Mouse (Mus musculus) testis, adult 2 months (tissue): ENCODE results near the gene Cpne9.

Source experiments
- CTCF ChIP-seq: fragments of 200-500 bp; IDR thresholded peaks from 2 replicates; pipeline ENCODE4 v1.5.1; 2012; ENCODE audit warnings: low read depth, mild to moderate bottlenecking, inconsistent platforms, low read length, moderate library complexity; ENCODE audit not compliant: control insufficient read depth, insufficient read depth, insufficient replicate concordance
- POLR2A ChIP-seq: fragments of 200-500 bp; IDR thresholded peaks from 2 replicates; pipeline ENCODE4 v1.6.1; 2012; ENCODE audit warnings: low read depth, mild to moderate bottlenecking, inconsistent platforms, low read length, moderate library complexity; ENCODE audit not compliant: control insufficient read depth

DNA sequence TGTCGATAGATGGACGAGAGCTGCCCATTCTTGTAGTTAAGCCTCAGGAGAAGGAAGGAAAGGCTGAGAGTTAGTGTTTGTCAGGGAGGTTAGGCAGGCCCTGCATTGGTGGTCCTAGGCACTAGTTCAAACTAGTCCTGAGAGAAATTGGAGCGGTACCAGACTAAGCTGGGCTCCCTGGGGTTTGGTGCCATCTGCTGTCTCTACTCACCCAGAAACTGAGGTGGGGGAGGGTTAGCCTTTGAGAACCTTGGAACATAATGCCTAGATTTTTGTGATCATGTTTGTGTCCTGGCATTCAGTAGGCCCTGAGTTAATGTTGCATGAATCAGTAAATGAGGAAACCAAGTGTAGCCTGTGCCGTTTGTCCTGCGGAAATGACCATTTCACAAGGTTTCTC is 26.0 kb downstream of the Cpne9 start:
- TF ChIP-seq POLR2A (no peak), CTCF (no peak)
